Mouse (Mus musculus) left cerebral cortex, adult 9 months (tissue): ENCODE data around the gene Tmod1.
A peak's percentile ranks its signal among the peaks of the same experiment; 100 is the strongest.

Source experiments
- DNase-seq, 2 experiments: peaks; one replicate each; pipeline ENCODE4 v3.0.0; 2022; ENCODE audit warnings: low spot score in 2 of 2

Gene Tmod1

GRCm38 (mm10) chr4:46038892-46039751 is at the start of gene Tmod1:
TSS of gene Tmod1 (plus strand) at chr4:46038935.
- peak in 1 of 2 experiments; percentile 52 for DNase-seq

GRCm38 (mm10) chr4:45990427-45991135 is 48.2 kb upstream of the Tmod1 start:
- DNase-seq = no peak

- no peak for DNase-seq
Measured at GRCm38 (mm10) chr4:45998536-45998935, 40.2 kb upstream of the Tmod1 start.

- no peak for DNase-seq
Measured at GRCm38 (mm10) chr4:46008142-46008793, 30.5 kb upstream of the Tmod1 start.

- DNase-seq = no peak
Measured at GRCm38 (mm10) chr4:46011698-46012097, 27.0 kb upstream of the Tmod1 start.

DNA sequence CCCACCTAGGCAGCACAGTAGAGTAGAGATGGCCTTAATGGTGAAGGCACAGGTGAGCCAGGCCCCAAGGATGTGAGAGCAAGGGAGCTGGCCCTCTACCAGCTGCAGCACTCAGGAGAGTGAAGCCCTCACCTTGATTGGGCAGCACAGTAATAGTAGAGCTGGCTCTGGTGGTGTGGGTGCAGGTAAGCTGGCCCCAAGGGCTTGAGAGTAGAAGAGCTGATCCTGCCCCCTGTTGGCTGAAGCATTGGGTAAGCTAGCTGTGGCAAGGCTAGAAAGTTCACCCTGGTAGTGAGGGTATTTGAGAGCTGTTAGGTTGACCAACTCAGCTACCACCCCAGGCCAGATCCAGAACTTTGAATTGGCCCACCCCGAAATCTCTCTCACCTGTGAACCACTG is 23.1 kb upstream of the Tmod1 start:
- no peak for DNase-seq

DNA sequence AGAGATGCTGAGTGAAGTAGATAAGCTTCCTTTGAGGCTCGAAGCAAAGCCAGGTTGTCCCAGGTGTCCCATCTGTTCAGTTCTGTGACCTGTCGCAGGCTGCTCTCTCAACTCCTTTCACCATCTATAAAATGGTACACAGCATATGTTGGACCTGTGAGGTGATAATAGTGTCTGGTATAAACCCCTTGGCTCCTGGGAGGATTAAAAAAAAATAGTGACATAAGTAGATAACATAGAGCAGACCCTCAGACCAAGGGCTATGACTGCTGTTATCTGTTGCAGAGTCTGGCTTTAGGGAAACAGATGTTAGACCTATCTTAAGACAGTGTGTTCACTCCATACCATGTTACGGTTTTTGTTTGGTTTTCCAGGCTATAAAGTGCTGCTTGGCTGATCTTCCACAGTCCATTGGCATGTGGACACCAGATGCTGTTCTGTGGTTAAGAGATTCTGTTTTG is 15.7 kb upstream of the Tmod1 start:
- DNase-seq = no peak

- peak in 1 of 2 experiments; percentile 49 for DNase-seq
Measured at GRCm38 (mm10) chr4:46025893-46026292, 12.8 kb upstream of the Tmod1 start.

GRCm38 (mm10) chr4:46028224-46028623 is 10.5 kb upstream of the Tmod1 start:
- DNase-seq = no peak

DNA sequence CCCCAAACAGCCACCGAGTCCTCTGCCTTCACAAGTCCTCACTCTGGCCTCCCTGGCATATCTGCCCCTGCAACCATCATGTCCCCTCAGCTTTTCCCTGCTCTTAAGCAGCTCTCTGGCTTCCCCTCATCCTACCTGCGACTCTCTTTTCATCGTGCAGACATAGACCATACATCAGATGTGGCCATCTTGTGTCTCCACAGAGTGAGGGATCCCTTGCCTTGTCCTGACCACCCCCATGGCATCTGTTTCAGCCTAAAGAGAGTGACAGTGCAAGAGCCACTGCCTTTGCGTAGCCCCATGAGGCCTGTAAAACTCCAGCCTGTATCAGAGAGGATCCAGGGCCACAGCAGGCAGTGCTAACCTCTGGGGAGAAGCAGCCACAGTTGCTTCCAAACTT is 10.0 kb upstream of the Tmod1 start:
- DNase-seq = no peak

- DNase-seq = no peak
Measured at GRCm38 (mm10) chr4:46029552-46029951, 9.2 kb upstream of the Tmod1 start.

GRCm38 (mm10) chr4:46032448-46032847 is 6.3 kb upstream of the Tmod1 start:
- no peak for DNase-seq

- no peak for DNase-seq
Measured at GRCm38 (mm10) chr4:46033197-46033596, 5.5 kb upstream of the Tmod1 start.

GRCm38 (mm10) chr4:46038591-46038891 is 194 bp upstream of the Tmod1 start:
- no peak for DNase-seq

DNA sequence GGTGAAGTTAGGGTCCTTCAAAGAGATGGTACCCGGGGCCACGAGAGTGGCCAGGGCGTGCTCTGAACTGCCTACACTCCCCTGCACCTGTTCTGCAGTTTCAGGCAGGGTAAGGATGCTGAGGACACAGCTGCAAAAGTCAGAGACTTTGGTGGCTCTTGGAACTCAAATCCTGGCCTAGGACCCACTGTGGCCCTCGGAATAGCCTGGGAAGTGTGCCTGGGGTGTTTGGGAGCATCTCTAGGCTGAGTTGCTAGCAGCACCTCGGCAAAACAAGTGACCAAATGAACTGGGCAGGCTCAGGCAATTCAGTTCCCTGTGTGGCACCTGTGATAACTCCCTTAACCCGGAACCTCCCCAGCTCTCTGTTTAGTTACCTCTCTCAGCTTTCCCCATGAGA is 1.2 kb downstream of the Tmod1 start:
- DNase-seq = no peak

DNA sequence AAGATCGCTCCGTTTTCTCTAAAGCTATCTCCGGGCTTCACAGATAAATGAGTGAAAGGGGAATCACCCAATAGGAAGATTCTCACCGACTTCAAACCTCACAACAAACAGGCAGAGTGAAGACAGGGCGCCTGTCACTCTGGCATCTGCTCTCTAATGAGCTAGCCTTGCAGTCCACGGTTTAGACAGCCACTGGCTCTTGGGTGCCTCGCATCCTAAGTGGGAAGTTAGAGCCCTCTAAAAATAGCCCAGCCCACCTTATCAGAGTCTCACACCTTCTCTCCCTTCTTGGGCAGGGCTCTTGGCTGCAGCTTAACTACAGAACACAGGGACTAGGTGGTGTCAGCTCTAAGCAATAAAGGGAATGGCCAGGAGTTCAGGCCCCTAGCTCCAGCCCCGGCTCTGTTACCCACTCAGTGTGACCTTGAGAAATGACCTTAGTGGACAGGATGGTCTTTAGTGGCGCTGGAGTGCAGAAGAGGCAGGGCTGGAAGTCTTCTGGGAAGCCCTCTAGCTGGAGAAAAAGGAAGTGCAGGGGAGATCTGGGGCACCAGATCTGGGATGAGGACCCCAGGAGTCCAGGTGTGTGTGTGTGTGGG is 2.0 kb downstream of the Tmod1 start:
- peak in 1 of 2 experiments; percentile 59 for DNase-seq

- no peak for DNase-seq
Measured at GRCm38 (mm10) chr4:46041761-46042504, 3.2 kb downstream of the Tmod1 start.

GRCm38 (mm10) chr4:46042505-46042850 is 3.7 kb downstream of the Tmod1 start:
- no peak for DNase-seq

- no peak for DNase-seq
Measured at GRCm38 (mm10) chr4:46043361-46043760, 4.6 kb downstream of the Tmod1 start.

DNA sequence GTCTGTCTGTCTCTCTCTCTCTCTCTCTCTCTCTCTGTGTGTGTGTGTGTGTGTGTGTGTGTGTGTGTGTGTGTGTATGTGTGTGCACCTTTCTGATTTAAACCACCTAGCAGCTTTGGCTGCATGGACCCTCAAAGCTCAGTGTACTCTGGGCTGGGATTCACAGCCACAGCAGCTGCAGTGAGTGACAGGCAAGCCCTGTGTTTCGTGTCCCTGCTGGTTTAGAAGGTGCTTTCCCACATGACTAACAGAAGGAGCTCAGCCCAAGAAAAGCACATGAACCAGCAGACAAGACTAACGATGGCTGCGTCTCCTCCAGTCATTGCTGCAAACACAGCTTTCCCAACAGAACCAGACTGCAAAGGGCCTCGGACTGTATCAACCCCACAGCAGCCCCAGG is 9.2 kb downstream of the Tmod1 start:
- no peak for DNase-seq

DNA sequence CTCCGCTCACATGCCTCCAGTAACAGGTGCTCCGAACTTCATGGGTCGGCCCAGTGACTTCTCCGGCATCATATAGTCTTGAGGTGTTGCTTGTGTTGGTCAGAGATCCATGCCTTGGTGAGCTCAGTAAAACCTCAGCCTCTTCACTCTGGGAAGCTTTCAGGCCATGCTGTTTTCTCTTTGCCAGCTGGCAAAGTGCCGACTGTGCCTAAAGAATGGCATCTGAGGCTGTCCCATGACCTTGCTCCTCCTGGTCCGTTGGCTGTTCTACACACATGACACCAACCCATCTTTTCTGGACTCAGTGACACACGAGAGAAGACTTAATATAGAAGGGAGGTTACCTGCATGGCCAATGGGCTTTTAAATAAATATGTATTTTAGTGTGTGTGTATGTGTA is 9.7 kb downstream of the Tmod1 start:
- no peak for DNase-seq
